Mouse (Mus musculus) retina, adult 2 months (tissue): ENCODE results near the gene Plxna4.
"Not testable (repeated sequence)": the region's sequence is repeated elsewhere in the genome, so short reads cannot be mapped to it uniquely, and the experiment has no call there.

Experiments used
- DNase-seq: peaks from one replicate; pipeline ENCODE4 v3.0.0-alpha.2; 2012; ENCODE audit warnings: low read depth, low spot score

The Plxna4 gene

GRCm38 (mm10) chr6:32540155-32540554 lies 47.8 kb downstream of the Plxna4 start:
- DNase-seq: no peak

GRCm38 (mm10) chr6:32533962-32534740 lies 53.8 kb downstream of the Plxna4 start:
- no peak for DNase-seq

GRCm38 (mm10) chr6:32528081-32528570 lies 59.9 kb downstream of the Plxna4 start:
- no peak for DNase-seq

GRCm38 (mm10) chr6:32527518-32527917 lies 60.5 kb downstream of the Plxna4 start:
- DNase-seq: no peak

GRCm38 (mm10) chr6:32526762-32527161 lies 61.2 kb downstream of the Plxna4 start:
- DNase-seq: no peak

- no peak for DNase-seq
These were observed 67.9 kb downstream of the Plxna4 start for GRCm38 (mm10) chr6:32520097-32520496.

GRCm38 (mm10) chr6:32518617-32519016 lies 69.4 kb downstream of the Plxna4 start:
- no peak for DNase-seq

- DNase-seq: no peak
These were observed 73.9 kb downstream of the Plxna4 start for GRCm38 (mm10) chr6:32514096-32514495.

- no peak for DNase-seq
These were observed 76.0 kb downstream of the Plxna4 start for GRCm38 (mm10) chr6:32512010-32512409.

- DNase-seq: no peak
These were observed 77.1 kb downstream of the Plxna4 start for GRCm38 (mm10) chr6:32510924-32511323.

GRCm38 (mm10) chr6:32510491-32510890 lies 77.5 kb downstream of the Plxna4 start:
- no peak for DNase-seq

GRCm38 (mm10) chr6:32509046-32509445 lies 78.9 kb downstream of the Plxna4 start:
- no peak for DNase-seq

GRCm38 (mm10) chr6:32504963-32505362 lies 83.0 kb downstream of the Plxna4 start:
- DNase-seq: no peak

- DNase-seq: not testable (repeated sequence)
These were observed 86.8 kb downstream of the Plxna4 start for GRCm38 (mm10) chr6:32501186-32501585.

GRCm38 (mm10) chr6:32498106-32498505 lies 89.9 kb downstream of the Plxna4 start:
- DNase-seq: no peak

GRCm38 (mm10) chr6:32496109-32496508 lies 91.9 kb downstream of the Plxna4 start:
- DNase-seq: no peak

GRCm38 (mm10) chr6:32495532-32495931 lies 92.5 kb downstream of the Plxna4 start:
- no peak for DNase-seq

GRCm38 (mm10) chr6:32493557-32493956 lies 94.4 kb downstream of the Plxna4 start:
- DNase-seq: no peak

GRCm38 (mm10) chr6:32487121-32487520 lies 100.9 kb downstream of the Plxna4 start:
- DNase-seq: no peak

- DNase-seq: no peak
These were observed 105.5 kb downstream of the Plxna4 start for GRCm38 (mm10) chr6:32482469-32482868.

- no peak for DNase-seq
These were observed 107.3 kb downstream of the Plxna4 start for GRCm38 (mm10) chr6:32480741-32481140.

- no peak for DNase-seq
These were observed 108.2 kb downstream of the Plxna4 start for GRCm38 (mm10) chr6:32479765-32480164.

- no peak for DNase-seq
These were observed 108.7 kb downstream of the Plxna4 start for GRCm38 (mm10) chr6:32479193-32479758.
